Mouse (Mus musculus) 3134 (cell line): ENCODE measurements around the gene Gstz1.
A peak's percentile ranks its signal among the peaks of the same experiment; 100 is the strongest.
"Not testable (repeated sequence)": the region's sequence is repeated elsewhere in the genome, so short reads cannot be mapped to it uniquely, and the experiment has no call there.

Source experiments
- DNase-seq: peaks from one replicate; pipeline ENCODE4 v3.0.0-alpha.2; 2011; ENCODE audit warnings: low spot score; ENCODE audit not compliant: insufficient read length; ENCODE audit errors: extremely low read depth

Gene Gstz1

GRCm38 (mm10) chr12:87157361-87157760 is 10.4 kb downstream of the Gstz1 start:
- DNase-seq = no peak

- no peak for DNase-seq
Measured at GRCm38 (mm10) chr12:87158099-87158498, 11.1 kb downstream of the Gstz1 start.

GRCm38 (mm10) chr12:87160310-87160709 is 13.3 kb downstream of the Gstz1 start:
- DNase-seq = no peak

- no peak for DNase-seq
Measured at GRCm38 (mm10) chr12:87160815-87161214, 13.8 kb downstream of the Gstz1 start.

GRCm38 (mm10) chr12:87175194-87175946 is 28.4 kb downstream of the Gstz1 start:
- DNase-seq = no peak

GRCm38 (mm10) chr12:87177631-87178030 is 30.7 kb downstream of the Gstz1 start:
- no peak for DNase-seq

GRCm38 (mm10) chr12:87193008-87193407 is 46.0 kb downstream of the Gstz1 start:
- DNase-seq = no peak

GRCm38 (mm10) chr12:87195069-87195468 is 48.1 kb downstream of the Gstz1 start:
- no peak for DNase-seq

- DNase-seq = no peak
Measured at GRCm38 (mm10) chr12:87196310-87196709, 49.3 kb downstream of the Gstz1 start.

GRCm38 (mm10) chr12:87198792-87199191 is 51.8 kb downstream of the Gstz1 start:
- DNase-seq = no peak

GRCm38 (mm10) chr12:87199206-87199972 is 52.4 kb downstream of the Gstz1 start, which contains the start of gene Samd15:
Samd15 (plus strand) TSS chr12:87199723.
- DNase-seq = no peak

GRCm38 (mm10) chr12:87199973-87200586 is 53.1 kb downstream of the Gstz1 start, which contains the start of gene Tmed8:
Tmed8 (minus strand) TSS chr12:87200454.
- peak; percentile 80 for DNase-seq

- DNase-seq = no peak
Measured at GRCm38 (mm10) chr12:87201694-87202093, 54.7 kb downstream of the Gstz1 start.

- not testable (repeated sequence) for DNase-seq
Measured at GRCm38 (mm10) chr12:87205789-87206188, 58.8 kb downstream of the Gstz1 start.

GRCm38 (mm10) chr12:87212844-87213606 is 66.1 kb downstream of the Gstz1 start:
- no peak for DNase-seq
